Mouse (Mus musculus): ENCODE measurements around the gene Pbx1.

Pbx1 gene

DNA sequence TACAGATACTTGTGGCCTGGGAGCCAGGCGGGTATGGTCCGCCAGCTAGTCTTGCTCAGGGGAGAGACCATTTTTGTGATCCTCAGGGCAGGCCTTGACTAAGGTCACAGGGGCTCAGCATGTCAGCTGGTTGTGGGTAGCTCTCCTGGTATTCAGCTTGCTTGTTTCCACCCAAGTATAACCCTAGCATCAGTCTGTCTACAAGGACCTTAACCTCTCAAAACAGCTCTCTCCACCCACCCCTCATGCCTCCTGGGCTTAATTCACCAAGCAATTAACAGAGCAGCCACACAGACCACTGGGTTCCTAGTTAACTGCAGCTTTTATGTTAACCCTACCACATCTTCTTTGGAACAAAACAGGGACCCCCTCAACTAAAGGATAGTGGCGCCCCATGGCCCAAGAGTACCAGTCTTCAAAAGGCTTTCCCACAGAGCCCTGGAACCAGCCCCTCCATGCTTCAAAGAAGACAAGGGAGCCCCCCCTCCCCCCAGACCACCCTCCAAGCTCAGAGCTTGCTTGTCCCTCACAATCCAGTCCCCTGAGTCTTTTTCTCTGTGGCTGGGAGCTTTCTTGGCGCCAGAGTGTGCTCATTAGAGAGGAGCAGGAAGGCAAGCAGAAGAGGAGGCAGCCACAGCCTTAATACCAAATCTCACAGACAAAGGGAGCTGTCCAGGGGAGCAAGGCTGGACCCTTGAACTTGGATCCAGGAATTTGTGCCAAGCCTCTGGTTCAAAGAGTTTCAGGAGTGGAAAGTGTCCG is 48.1 kb downstream of the Pbx1 start:
- DNase-seq (ENCODE audit: low spot score) = no peak

DNA sequence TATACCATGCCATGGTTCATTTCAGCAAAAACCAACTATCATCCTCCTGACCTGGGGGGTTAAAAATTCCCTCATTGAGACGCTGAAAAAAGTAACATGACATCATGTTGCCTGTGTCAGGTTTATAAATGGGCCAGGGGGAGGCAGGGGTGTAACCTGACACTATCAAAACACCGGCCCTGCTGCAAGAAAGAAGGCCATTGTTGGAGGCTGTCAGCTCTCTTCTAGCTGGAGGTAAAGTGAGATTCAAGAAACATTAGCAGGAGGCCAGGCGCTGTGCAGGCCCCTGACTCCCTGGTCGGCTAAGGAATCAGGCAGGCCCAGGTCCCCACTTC is 49.3 kb downstream of the Pbx1 start:
- DNase-seq (ENCODE audit: low spot score) = no peak

DNA sequence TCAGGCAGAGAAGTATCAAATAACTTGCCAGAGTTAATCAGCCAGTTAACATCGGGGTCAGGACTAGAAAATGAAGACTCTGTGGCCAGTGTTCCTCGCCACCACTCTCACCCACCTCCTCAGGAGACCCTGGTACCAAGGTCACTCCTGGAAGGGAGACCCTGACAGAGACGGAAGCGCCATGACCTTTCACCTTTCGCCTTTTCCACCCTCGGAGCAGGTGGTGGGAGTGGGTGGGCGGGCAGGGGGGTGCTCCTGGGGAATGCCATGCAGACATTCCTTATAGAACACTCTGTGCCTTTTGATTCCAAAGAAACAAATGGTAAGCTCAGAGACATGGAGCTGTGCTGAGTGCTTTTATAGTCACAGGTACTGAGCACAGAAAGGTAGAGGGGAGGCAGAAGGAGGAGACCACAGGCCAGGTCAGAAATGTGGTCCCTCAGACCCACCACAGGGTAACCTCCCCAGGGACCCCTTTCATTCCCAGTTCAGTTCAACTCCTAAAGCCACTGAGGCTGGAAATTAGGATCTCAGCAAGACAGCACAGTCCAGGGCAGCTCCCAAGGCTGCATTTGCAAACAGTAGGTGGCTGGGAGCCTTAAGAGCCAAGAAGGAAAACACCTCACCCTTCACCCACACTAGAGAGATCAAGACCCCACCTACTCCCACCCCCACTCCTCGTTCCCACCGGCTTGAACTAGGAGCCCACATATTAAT is 49.8 kb downstream of the Pbx1 start:
- no peak for DNase-seq (ENCODE audit: low spot score)

DNA sequence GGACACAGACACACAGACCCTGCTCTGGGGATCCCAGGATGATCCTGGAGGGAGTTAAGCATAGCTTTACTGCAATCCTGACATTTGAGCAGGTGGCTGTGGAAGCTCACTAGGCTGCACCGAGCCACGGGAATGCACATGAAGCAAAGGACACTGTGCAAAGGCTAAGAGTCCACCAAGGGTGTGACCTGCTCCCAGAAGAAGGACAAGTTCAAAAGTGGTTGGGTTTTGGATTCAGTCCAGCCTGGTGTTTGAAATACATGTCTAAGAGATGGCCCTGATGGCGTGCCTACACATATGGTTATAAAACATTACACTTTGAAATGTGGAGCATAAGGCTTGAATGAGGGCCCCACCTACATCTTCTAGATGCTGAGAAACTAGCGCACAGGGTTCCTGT is 50.6 kb downstream of the Pbx1 start:
- DNase-seq (ENCODE audit: low spot score) = no peak

DNA sequence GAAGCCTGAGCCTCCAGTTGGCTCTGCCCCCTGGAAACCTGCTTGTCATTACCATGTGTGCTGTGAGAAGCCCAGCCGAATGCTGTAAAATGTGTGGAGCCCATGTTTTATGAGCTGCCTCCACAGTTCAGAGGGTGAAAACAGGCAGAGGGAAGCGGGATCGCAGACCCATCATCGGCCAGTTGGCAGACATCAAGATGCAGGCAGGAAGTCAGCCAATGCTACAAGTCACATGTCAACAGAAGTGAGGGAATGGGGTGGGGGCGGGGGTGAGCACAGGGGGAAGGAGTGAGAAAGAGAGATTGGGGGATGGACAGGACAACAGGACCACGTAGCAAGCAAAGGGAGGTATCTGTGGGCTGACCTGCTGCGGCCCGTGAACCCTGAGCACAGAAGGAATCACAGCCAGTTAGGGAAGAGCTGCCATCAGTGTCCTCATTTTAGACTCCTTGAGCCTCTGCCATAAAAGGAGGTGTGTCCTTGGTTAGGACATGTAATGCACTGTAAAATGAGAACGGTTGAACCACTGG is 51.8 kb downstream of the Pbx1 start:
- DNase-seq (ENCODE audit: low spot score) = no peak

DNA sequence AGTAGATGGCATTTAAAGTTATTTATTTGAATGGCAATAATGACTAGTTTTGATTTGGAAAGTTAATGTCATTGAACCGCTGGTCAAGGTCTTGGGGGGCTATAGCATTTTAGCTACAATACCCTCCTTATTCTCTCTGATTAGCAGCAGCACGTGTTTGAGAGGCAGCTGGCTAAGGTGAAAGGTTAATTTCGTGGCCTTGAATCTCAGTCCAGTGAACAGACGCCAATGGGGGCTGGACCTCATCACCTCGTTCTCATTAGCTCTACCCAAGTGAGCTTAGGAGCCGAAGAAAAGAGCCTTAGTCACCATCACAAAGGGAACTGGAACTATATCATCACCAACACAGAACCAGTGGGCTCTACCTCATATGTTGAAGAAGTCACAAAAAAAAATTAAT is 54.4 kb downstream of the Pbx1 start:
- no peak for DNase-seq (ENCODE audit: low spot score)

DNA sequence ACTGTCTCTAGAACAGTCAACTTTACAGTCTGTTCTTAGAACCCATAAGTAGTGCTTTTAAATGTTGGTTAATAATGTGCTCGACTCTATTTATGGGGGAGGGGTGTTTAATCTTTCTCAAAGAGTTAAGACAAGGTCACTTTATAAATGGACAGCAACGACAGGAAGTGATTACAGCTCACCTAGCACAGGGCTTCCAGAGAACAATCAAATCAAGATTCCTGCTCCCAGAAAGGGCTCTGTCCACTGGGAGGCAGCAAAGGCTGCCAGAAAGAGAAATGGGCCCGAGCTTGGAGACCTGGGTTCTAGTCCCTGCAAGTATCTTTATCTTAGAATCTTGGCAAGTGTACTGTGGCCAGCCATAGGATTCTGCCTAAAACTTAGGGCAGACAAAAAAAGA is 55.7 kb downstream of the Pbx1 start:
- no peak for DNase-seq (ENCODE audit: low spot score)

DNA sequence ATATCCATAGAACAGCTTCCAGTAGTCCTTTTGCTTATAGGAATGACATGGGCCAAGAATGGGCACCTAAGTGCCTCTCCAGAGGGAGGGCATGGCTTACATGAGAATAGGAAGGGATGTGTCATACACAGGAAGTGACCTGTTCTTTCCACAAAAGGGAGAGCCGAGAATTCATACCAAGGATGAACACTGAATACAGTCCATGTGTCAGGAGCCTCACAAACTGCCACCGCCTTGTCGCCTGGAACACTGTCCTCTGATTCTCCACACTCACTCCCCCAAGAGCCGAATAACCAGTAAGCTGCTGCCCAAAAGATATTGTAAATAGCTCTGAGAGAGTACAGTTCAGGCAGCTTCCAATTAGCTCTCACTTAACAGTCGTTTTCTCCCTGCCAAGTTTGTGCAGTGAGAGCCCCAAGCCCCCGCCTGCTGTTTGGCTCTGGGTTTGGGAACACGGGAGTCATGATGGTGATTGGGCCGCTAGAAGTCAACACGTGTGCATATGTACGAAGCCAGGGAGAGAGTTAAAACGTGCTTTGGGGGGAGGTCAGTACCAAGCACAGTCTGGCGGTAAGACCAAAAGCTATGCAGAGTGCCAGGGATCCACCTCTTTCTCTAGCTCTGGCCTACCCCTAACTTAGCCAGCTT is 57.0 kb downstream of the Pbx1 start:
- DNase-seq (ENCODE audit: low spot score) = no peak

DNA sequence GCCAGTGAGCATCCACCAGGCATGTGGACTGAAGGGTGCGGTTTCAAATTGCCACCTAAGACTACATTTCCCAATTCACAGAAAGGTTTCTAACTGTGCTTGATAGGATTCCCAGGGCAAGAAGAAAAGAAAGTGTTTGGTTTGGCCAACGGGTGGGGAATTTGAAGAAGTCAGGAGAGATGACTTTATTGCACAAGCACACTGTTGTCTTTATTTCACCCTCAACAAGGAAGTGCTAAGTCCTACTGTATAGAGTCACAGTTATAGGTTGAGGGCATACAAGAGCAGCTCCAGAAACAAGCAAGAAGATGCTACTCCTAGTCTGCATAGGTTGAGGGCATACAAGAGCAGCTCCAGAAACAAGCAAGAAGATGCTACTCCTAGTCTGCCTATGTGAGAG is 60.0 kb downstream of the Pbx1 start:
- DNase-seq (ENCODE audit: low spot score) = no peak

DNA sequence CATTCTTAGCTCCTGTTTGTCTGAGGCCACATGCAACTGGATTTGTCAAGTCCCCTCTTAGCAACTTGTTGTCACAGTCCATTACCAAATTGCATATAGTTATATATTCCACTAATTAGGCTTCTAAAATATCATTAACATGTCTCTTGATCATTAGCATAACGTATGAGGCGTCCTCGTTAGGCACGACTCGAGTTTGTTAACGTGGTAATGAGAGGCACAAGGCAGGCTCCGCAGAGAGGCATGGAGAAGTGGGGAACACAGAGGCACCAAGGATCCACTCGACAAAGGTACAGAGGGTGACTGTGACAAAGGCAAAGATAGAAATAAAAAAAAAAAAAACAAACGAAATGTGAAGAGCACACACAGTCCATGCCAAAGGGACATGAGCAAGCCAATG is 61.1 kb downstream of the Pbx1 start:
- DNase-seq (ENCODE audit: low spot score) = no peak

DNA sequence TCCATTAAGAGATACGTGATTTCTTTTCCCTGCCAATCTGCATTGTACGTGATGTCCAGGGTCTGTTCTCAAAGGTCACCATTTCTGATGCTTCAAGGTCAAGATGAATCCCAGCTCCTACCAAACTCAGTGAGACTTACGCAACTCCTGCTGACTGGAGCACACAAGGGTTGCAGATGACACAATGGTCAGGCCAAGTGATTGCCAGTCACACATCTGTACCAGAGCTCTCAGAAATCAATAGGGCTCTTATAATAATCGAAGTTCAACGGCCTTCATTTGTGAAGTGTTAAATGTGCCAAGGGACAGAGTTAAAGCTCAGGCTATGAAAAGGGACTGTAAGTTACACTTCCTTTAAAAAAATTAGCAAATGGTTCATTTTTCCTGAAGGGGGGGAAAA is 65.8 kb downstream of the Pbx1 start:
- DNase-seq (ENCODE audit: low spot score) = no peak

DNA sequence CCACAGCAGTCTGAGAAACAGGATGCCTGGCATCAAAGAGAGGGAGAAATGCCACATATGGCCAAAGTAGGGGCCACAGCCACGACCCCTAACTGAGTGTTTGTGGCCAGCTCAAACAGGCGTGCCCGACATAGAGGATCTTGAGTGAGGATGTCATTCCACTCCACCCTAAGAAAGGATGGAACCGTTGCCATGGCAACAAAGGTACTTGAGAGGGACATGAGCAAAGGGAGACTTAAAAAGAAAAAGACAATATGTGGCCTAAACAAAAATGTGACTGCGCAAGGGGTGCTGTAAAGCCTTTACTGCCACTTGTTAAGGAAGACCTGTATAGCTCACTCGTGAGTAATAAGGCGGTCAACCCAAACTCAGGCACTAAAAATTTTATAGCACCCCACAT is 67.7 kb downstream of the Pbx1 start:
- no peak for DNase-seq (ENCODE audit: low spot score)

DNA sequence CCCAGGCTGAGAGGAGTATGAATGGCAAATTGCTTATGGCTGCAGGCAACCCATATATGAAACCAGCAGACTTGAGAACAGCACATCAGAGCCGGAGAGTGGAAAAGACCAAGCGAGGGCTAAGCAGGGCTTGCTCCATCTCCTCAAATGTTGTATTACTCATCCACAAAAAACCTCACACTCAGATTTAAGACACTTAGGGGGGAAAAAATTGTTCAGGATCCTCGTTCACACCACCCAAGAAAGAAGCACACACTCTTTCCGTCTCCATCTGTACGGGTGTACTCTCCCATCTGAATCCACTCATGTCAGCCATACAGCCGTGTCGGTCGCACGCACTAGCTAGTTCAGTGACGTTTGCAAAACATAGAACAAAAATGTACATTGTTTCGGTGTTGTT is 69.0 kb downstream of the Pbx1 start:
- no peak for DNase-seq (ENCODE audit: low spot score)

DNA sequence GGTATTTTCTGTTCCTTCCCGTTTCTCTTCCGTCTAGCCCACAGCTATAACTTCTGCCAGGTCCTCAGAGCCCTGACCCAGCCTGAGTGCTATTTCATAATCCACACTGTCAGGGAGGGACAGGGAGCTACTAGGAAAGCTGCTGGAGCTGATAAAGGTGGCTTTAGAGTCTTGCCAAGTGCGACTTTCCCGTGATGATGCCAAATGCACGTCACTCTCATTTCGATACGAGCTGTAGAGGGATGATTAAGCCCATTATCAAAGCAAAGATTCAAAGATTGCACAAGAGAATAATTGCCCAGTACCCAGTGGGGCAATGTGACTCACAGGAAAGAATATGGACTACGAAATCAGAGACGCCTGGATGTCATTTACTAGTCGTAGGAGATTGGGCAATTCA is 69.6 kb downstream of the Pbx1 start:
- no peak for DNase-seq (ENCODE audit: low spot score)

DNA sequence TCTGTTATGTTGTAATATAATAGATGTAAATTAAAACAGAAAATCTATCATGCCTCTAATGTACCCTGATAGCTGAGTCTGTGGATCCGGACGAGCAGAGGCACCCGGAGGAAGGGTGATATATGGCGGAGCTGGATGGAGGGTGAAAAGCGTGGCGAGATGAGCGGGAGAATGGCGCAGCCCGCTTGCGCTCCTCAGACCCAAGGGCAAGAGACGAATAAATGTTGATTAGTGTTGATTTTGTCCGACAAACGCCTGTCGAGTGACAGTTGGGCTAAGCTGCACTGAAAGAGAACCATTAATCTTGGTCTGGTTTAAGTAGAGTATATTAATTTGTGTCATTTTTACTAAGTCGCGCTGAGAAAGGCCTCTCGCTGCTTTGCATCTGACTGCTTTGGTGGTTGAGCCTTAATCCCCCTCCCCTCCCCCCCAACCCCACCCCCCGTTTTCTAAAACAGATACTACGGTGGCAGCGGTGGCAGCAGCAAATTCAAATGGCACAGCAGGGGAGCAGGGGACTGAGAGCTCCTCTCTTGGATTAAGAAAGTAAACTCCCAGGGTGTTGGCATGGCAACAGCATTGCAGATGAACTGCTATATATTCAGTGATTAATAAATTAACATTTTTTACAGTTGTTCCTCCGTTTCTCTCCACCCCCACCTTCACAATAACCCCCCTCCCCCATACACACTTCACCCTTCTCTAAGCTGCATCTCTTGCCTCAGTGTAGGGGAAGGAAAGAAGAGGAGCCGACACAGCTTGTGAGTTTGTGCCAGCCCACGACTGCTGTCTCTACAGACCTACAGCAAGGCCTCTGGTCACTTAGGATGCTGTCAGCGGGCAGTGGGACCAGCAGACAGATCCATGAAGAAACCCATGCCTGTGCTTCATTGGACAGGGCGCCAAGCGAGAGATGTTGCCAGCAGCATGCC is 74.1 kb downstream of the Pbx1 start:
- no peak for DNase-seq (ENCODE audit: low spot score)

DNA sequence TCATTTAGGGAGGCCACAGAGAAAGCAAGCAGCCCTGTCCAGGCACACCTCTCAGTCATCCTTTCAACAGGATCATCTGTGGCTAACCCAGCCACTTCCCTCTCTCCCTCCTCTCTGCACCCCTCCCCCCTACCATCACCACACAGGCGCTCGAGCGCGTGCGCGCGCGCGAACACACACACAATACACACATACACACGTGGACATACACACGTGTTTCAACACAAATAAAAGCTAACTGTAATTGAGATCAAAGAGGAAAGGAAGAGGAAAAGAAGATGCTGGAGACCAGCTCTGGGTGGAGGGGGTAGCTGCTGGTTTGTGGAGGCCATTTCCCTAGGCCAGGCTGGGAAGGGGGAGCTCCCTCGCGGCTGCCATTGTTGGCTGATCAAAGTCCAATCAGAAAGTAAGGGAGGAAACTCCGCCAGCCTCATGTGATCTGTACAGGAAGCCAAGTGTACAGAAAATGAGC is 75.1 kb downstream of the Pbx1 start:
- DNase-seq (ENCODE audit: low spot score) = no peak

DNA sequence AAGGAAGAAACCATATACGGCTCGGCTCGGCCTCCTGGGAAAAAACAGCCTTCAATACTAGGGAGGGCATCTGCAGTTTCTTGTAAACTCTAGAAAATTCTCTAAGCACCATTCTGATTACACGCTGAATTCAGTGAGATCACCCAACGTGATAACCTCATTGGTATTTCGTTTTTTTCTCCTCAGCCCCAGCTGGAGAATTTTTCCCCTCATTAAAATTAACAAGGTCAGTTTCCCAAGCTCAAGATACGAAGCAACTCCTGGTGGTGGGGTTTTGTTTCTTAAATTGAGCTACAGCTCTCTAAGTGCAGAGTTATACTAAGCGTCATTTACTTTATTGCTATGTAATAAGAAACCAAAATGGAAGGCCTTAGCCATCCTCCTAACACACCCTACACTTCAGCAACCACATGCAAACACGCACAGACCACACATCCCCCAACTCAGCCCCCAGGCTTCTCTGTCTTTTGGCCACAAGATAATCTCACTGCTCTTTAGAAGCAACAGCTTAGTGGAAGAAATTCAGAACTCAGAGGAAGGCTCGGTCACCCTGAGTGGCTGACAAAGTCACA is 76.0 kb downstream of the Pbx1 start:
- DNase-seq (ENCODE audit: low spot score) = no peak

DNA sequence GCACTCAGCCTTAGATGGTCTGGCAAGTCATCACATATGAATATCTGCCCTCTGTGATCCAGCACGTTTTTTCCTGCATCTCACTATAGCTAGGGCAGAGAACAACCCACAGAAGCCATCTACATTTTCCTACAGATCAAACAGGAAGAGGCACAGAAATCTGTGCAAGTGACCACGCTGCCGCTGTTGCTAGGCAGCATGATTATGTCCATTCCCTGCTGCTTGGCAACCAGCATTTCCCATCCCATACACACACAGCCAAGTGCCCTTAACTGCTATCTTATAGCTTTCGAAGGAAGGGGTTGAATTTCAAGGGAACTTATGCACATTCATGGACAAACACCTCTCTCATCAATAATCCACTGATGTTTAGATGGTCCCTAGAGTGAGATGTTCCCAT is 77.1 kb downstream of the Pbx1 start:
- DNase-seq (ENCODE audit: low spot score) = no peak

DNA sequence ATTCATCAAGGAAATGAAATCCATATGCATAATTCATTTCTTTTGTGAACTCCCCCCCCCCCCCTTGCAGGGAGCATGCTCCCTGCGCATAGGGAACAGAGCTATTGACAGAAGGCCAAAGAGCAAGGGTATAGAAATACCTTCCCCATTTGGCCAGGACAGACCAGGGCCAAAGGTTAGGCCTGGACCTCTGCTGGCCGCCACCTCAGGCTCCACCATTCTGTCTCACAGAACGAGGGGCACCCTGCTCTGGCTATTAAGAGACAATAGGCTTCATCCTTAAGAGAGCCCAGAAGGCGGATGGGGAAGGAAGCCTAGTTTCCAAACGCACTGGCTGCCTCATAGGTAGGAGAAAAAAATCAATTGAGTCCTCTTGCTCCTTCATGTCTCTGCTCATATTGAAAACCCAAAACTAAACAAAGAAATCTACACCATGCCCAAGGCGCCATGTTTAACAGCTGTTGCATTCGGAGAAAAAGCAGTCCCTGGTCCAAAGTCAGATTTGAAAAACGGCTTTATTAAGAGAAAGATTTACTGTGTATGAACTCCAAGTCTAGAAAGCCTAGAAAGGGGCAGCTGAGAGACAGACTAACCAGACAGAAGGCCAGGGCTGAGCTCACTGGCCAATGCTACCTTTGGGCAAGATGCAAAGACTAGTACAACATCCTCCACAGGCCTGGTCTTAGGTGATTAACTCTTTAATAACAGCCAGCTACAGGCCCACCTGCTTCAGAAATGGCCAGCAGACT is 83.9 kb downstream of the Pbx1 start:
- DNase-seq (ENCODE audit: low spot score) = no peak

DNA sequence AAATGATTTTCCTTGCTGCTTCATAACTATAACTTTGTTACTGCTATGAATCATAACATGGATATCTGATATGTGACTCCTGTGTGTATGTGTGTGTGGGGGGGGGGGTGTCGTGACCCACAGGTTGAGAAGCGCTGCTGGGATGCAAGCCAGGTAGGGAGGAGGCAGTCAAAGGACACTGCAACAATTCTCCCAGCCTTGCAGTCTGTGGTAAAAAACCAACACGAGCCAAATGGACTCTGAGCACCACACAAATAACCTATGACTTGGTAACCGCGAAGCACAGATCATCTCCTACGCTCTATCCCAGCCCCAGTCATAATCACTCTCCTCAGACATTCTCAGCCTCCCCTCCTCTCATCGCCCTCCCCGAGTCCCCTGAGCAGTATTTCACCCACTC is 87.2 kb downstream of the Pbx1 start:
- no peak for DNase-seq (ENCODE audit: low spot score)

DNA sequence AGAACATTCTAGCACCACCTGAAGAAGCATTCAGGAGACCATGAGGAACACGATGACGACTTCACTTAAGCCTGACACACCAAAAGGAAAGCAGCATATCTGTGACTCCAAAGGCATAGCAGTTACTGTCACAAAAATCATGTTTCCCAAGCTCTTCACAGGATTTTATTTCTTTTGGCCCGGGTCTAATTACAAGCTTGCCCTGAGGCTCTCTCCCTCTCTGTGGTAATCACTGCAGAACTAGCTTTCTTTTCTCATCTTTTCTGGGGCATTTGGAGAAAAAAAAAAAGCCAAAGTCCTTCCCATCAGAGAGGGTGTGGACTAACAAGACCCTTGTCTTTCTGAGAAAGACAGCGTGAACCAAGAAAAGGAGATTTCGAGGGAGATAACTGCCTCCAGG is 87.8 kb downstream of the Pbx1 start:
- no peak for DNase-seq (ENCODE audit: low spot score)
